9 mouse cellular contexts compared by ENCODE assay signal in the genomic region with DNA sequence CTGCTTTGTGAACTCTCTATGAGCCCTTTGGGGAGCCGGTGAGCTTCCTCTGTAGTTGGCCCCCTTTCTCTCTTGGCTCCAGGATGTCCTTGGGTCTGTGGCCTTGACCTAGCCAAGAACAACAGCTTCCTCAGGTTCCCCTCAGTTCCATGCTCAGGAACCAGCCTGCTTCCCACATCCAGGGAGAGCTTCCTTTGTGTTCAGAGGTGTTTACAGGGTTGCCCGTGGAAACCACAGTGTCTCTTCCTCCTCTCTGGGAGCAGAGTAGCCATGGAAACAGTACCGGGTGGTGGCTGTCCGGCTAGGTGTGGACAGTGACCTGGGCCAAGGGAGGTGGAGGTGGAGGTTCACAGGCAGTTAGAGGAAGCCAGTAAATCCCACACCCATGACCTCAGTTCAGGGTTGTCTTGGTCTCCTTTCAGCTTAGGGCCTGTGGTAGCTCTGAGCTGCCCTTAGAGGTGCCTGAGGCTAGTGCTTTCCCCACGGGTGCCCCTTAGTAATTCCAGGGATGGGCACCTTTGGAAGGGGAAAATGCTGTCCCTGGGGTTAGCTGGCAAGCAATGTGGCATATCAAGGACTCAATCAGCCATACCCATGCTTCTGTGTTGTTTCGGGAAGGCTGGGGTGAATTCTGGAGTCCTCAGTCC. TPM values are rescaled to one million over a fixed set of nuclear protein-coding genes. Genes with fewer than 3 reads are reported as not detected.
DNase-seq lines count a peak whose midpoint lies in the region; ATAC-seq lines count a peak whose summit lies in the region.
"Had no signal": no experiment of that assay in that cellular context is flagged by ENCODE, and none has a peak within 500 bp of the region (broad histone marks: within the 10 kb centered on the region; RNA-seq: fewer than 3 reads in every experiment).

No protein-coding gene starts in this region.

- no peak overlapping the region for H3K9ac ChIP-seq in heart, embryonic 15.5 days
- H3K9ac ChIP-seq in midbrain, embryonic 14.5 days (replicated peaks; ENCODE audit: low read length) = no peak overlapping the region

- H3K4me2 ChIP-seq in heart, embryonic 15.5 days = no peak overlapping the region
- no peak overlapping the region for H3K4me2 ChIP-seq in midbrain, embryonic 14.5 days (ENCODE audit: low read length)

- H3K4me3 ChIP-seq in heart, embryonic 15.5 days = no peak overlapping the region
- H3K4me3 ChIP-seq in midbrain, embryonic 14.5 days (replicated peaks; ENCODE audit: low read depth, low read length) = no peak overlapping the region
- H3K4me3 ChIP-seq: myocyte had no signal

- no peaks in the 10 kb centered on the region for H3K9me3 ChIP-seq in heart, embryonic 15.5 days (replicated peaks)
- H3K9me3 ChIP-seq in midbrain, embryonic 14.5 days (ENCODE audit: control insufficient read depth, low read length) = no peaks in the 10 kb centered on the region

- 0 out of 2 replicates have a peak, but pooled peaks have one; percentile 25 for ATAC-seq in heart, embryonic 15.5 days (replicated peaks; ENCODE audit: insufficient number of reproducible peaks, insufficient read depth, low FRiP score, low read depth)
- ATAC-seq in midbrain, embryonic 14.5 days (ENCODE audit: low FRiP score, low TSS enrichment) = 0 out of 2 replicates have a peak, but pooled peaks have one; percentile 43
- ATAC-seq in megakaryocyte-erythroid progenitor cell, adult 5-6 weeks (replicated peaks; ENCODE audit: low FRiP score, low TSS enrichment, poor library complexity, severe bottlenecking) = no peak
- no peak; the same call in 1 of the 2 replicates for ATAC-seq in megakaryocyte, adult 5-6 weeks (ENCODE audit: poor library complexity, severe bottlenecking)

- H3K27ac ChIP-seq in heart, embryonic 15.5 days = no peak overlapping the region
- H3K27ac ChIP-seq in midbrain, embryonic 14.5 days (replicated peaks; ENCODE audit: low read depth, low read length) = no peak overlapping the region

- no peaks in the 10 kb centered on the region for H3K36me3 ChIP-seq in heart, embryonic 15.5 days
- H3K36me3 ChIP-seq in midbrain, embryonic 14.5 days (ENCODE audit: control insufficient read depth, insufficient read depth, low read length) = no peaks in the 10 kb centered on the region

- no peaks in the 10 kb centered on the region for H3K4me1 ChIP-seq in heart, embryonic 15.5 days (replicated peaks)
- no peaks in the 10 kb centered on the region for H3K4me1 ChIP-seq in midbrain, embryonic 14.5 days (ENCODE audit: control insufficient read depth, insufficient read depth, low read length)

- DNase-seq in kidney, postnatal 14 days = peak; percentile 12
- DNase-seq in kidney, postnatal 25 days = no peak
- peak; percentile 17 for DNase-seq in embryo, embryonic 11 days
- peak; percentile 19 for DNase-seq in midbrain, embryonic 14.5 days
- DNase-seq in B cell, adult 2 months = no peak

- WGBS in heart, embryonic 15.5 days = 52% methylated on average over 6 of the region's 6 CpGs
- WGBS in midbrain, embryonic 14.5 days = 58% methylated on average over 6 of the region's 6 CpGs

- no peaks in the 10 kb centered on the region for H3K27me3 ChIP-seq in heart, embryonic 15.5 days
- H3K27me3 ChIP-seq in midbrain, embryonic 14.5 days (ENCODE audit: control insufficient read depth, insufficient read depth, low read length) = no peaks in the 10 kb centered on the region

RNA-seq across cellular contexts. Expression of gene Rin3, which starts 40.6 kb away (rescaled TPM):
- polyA plus RNA-seq in heart, embryonic 15.5 days (2015; fragmentation: Nextera tagmentation; extraction: Ambion mirVana) = 9.0 and 11.2 TPM in 2 replicates
- polyA plus RNA-seq in midbrain, embryonic 14.5 days (2014; fragmentation: Nextera tagmentation; extraction: Ambion mirVana) = 1.4 and 3.5 TPM in 2 replicates
- total RNA-seq in megakaryocyte-erythroid progenitor cell, adult 5-6 weeks (2014; fragmentation: Nextera tagmentation) = 30.2 and 32.2 TPM in 2 replicates
- 4.5 and 14.7 TPM in 2 replicates for total RNA-seq in megakaryocyte-erythroid progenitor cell, adult 5-6 weeks (2017)
- 188 and 204 TPM in 2 replicates for total RNA-seq in megakaryocyte, adult 5-6 weeks (2015)
- total RNA-seq in megakaryocyte, adult 5-6 weeks (2017) = 121 and 157 TPM in 2 replicates

Comparison
In these comparisons a context has a peak if more than half of its experiments do, and no peak if none do; other contexts are left out.
1. DNase-seq: peak in kidney, postnatal 14 days (single experiment), embryo, embryonic 11 days (single experiment) and midbrain, embryonic 14.5 days (single experiment); none in kidney, postnatal 25 days (0 of 2) and B cell, adult 2 months (0 of 2).
2. ATAC-seq: peak in heart, embryonic 15.5 days (single experiment) and midbrain, embryonic 14.5 days (single experiment); none in megakaryocyte-erythroid progenitor cell, adult 5-6 weeks (single experiment) and megakaryocyte, adult 5-6 weeks (single experiment).